Mouse (Mus musculus) heart, postnatal 0 days (tissue): ENCODE data around the gene Gdf5. TPM values are rescaled to one million over a fixed set of nuclear protein-coding genes. Genes with fewer than 3 reads are reported as not detected.

ENCODE experiments used
- ATAC-seq: fragments of 200-750 bp; cut with Nextera tagmentation; 2 replicates; pipeline ENCODE4 v1.8.0; 2017; ENCODE audit warnings: low read depth, moderate number of reproducible peaks, moderate library complexity; ENCODE audit not compliant: insufficient read depth
- DNase-seq: peaks from one replicate; pipeline ENCODE4 v3.0.0-alpha.2; 2016; ENCODE audit warnings: low spot score
- H3K27ac ChIP-seq: fragments of 300-500 bp; sonication (generic); 2 replicates; pipeline ENCODE4 v1.5.1; 2014; ENCODE audit warnings: low read depth, mild to moderate bottlenecking
- H3K27me3 ChIP-seq: fragments of 300-500 bp; sonication (generic); 2 replicates; pipeline ENCODE4 v1.6.1; 2014; ENCODE audit warnings: low read length, mixed read lengths; ENCODE audit not compliant: control insufficient read depth, insufficient read depth
- H3K36me3 ChIP-seq: fragments of 300-500 bp; sonication (generic); replicated peaks from 2 replicates; pipeline ENCODE4 v1.6.1; 2014; ENCODE audit warnings: low read length, mixed read lengths; ENCODE audit not compliant: control insufficient read depth, insufficient read depth
- H3K4me1 ChIP-seq: fragments of 300-500 bp; sonication (generic); 2 replicates; pipeline ENCODE4 v1.6.1; 2014; ENCODE audit warnings: antibody characterized with exemption; ENCODE audit not compliant: control insufficient read depth, insufficient read depth
- H3K4me2 ChIP-seq: fragments of 300-500 bp; sonication (generic); 2 replicates; pipeline ENCODE4 v1.6.1; 2014; ENCODE audit warnings: low read depth, mild to moderate bottlenecking, low read length, moderate library complexity
- H3K4me3 ChIP-seq: fragments of 300-500 bp; sonication (generic); 2 replicates; pipeline ENCODE4 v1.5.1; 2014; ENCODE audit warnings: low read depth, low read length
- H3K9ac ChIP-seq: fragments of 300-500 bp; sonication (generic); replicated peaks from 2 replicates; pipeline ENCODE4 v1.6.1; 2014; ENCODE audit warnings: low read depth, low read length, mixed read lengths
- H3K9me3 ChIP-seq: fragments of 300-500 bp; sonication (generic); replicated peaks from 2 replicates; pipeline ENCODE4 v1.6.1; 2016; ENCODE audit warnings: low read length; ENCODE audit not compliant: control insufficient read depth
- CTCF ChIP-seq: IDR thresholded peaks from 2 replicates; pipeline ENCODE4 v1.5.1; 2016; ENCODE audit warnings: antibody characterized with exemption, control low read depth, low read depth
- EP300 ChIP-seq: IDR thresholded peaks from 2 replicates; pipeline ENCODE4 v1.6.1; 2016; ENCODE audit warnings: antibody characterized with exemption, low read depth
- WGBS: fragments of 180-500 bp; shearing (Covaris S2); extraction: QIAGEN DNeasy Blood & Tissue Kit; methylation state at CpG from one replicate; pipeline ENCODE4 v1.1.7; 2014; 5-methylcytosine and 5-hydroxymethylcytosine counted together
- polyA plus RNA-seq: library from polyadenylated mRNA; unstranded; fragments of >200 nt; fragmentation: Nextera tagmentation; extraction: Ambion mirVana; gene quantifications from 2 replicates; pipeline ENCODE4 v1.2.1, GENCODE M21; 2015
- total RNA-seq: library from RNA; depleted of rRNA; stranded (reverse); fragments of >200 nt; gene quantifications from 2 replicates; pipeline ENCODE4 v1.2.3, GENCODE M21; 2014; ENCODE audit warnings: low replicate concordance; rRNA removed

The Gdf5 gene
- total and polyA plus RNA-seq, 2 experiments from 2014 or later = 0.10 to 0.84 TPM

- H3K27ac ChIP-seq = no peak overlapping the region
- H3K27me3 ChIP-seq = no peaks in the 10 kb centered on the region
- H3K4me3 ChIP-seq = no peak overlapping the region
- no peak overlapping the region for H3K9ac ChIP-seq
- TF ChIP-seq CTCF = no peak
- no peak for TF ChIP-seq EP300
- H3K36me3 ChIP-seq = peaks cover 57% of the 10 kb centered on the region
- ATAC-seq (no peak), DNase-seq (no peak)
- H3K4me2 ChIP-seq = no peak overlapping the region
- no peaks in the 10 kb centered on the region for H3K9me3 ChIP-seq
- WGBS = 86% methylated on average over 6 of the region's 6 CpGs
- H3K4me1 ChIP-seq = no peaks in the 10 kb centered on the region
These were observed 30.5 kb downstream of the Gdf5 start for GRCm38 (mm10) chr2:155914684-155915083.

- no peak for TF ChIP-seq EP300
- no peak for TF ChIP-seq CTCF
- 93% methylated on average over 6 of the region's 6 CpGs for WGBS
- DNase-seq (no peak), ATAC-seq (no peak)
- no peaks in the 10 kb centered on the region for H3K9me3 ChIP-seq
- no peak overlapping the region for H3K9ac ChIP-seq
- H3K4me3 ChIP-seq = no peak overlapping the region
- H3K4me2 ChIP-seq = no peak overlapping the region
- H3K27me3 ChIP-seq = no peaks in the 10 kb centered on the region
- H3K4me1 ChIP-seq = no peaks in the 10 kb centered on the region
- peaks cover 62% of the 10 kb centered on the region for H3K36me3 ChIP-seq
- no peak overlapping the region for H3K27ac ChIP-seq
These were observed 41.5 kb downstream of the Gdf5 start for GRCm38 (mm10) chr2:155903632-155904008.

- 77% methylated on average over 16 of the region's 16 CpGs for WGBS
- Histone ChIP-seq H3K4me3 (no peak overlapping the region), H3K27me3 (no peaks in the 10 kb centered on the region), H3K27ac (no peak overlapping the region), H3K9me3 (no peaks in the 10 kb centered on the region), H3K36me3 (peaks cover 65% of the 10 kb centered on the region), H3K4me2 (no peak overlapping the region), H3K4me1 (no peaks in the 10 kb centered on the region), H3K9ac (no peak overlapping the region)
- DNase-seq = no peak
- TF ChIP-seq CTCF (no peak), EP300 (no peak)
- ATAC-seq = no peak
These were observed 42.1 kb downstream of the Gdf5 start for GRCm38 (mm10) chr2:155902989-155903631.

- Histone ChIP-seq H3K4me3 (no peak overlapping the region), H3K9ac (no peak overlapping the region), H3K27ac (no peak overlapping the region), H3K9me3 (no peaks in the 10 kb centered on the region), H3K4me1 (no peaks in the 10 kb centered on the region), H3K36me3 (peaks cover 78% of the 10 kb centered on the region), H3K4me2 (no peak overlapping the region), H3K27me3 (no peaks in the 10 kb centered on the region)
- DNase-seq = no peak
- TF ChIP-seq CTCF (no peak), EP300 (no peak)
- ATAC-seq = no peak
- WGBS = 85% methylated on average over 16 of the region's 16 CpGs
These were observed 50.0 kb downstream of the Gdf5 start for GRCm38 (mm10) chr2:155895046-155895735.

GRCm38 (mm10) chr2:155894307-155895045, 50.7 kb downstream of the Gdf5 start:
- H3K36me3 ChIP-seq = peaks cover 73% of the 10 kb centered on the region

More at GRCm38 (mm10) chr2:155894307-155895045, 50.7 kb downstream of the Gdf5 start:
- Histone ChIP-seq H3K9ac (no peak overlapping the region), H3K9me3 (no peaks in the 10 kb centered on the region), H3K27me3 (no peaks in the 10 kb centered on the region), H3K27ac (no peak overlapping the region), H3K4me1 (no peaks in the 10 kb centered on the region), H3K4me2 (no peak overlapping the region), H3K4me3 (no peak overlapping the region)
- DNase-seq (no peak), ATAC-seq (no peak)
- 94% methylated on average over 13 of the region's 13 CpGs for WGBS
- TF ChIP-seq CTCF (no peak), EP300 (no peak)

Other genes with a start within 250 kb of the Gdf5 start
- gene Edem2, start 215.9 kb downstream of the Gdf5 start, total RNA-seq = 9.7 and 18.4 TPM in 2 replicates
- gene Edem2, start 215.9 kb downstream of the Gdf5 start, polyA plus RNA-seq = 14.8 and 18.1 TPM in 2 replicates
- gene Gm17581, start 209.5 kb downstream of the Gdf5 start, total RNA-seq = not detected in 2 replicates
- gene Gm17581, start 209.5 kb downstream of the Gdf5 start, polyA plus RNA-seq = not detected in 2 replicates
- gene Procr, start 194.2 kb downstream of the Gdf5 start, total RNA-seq = 3.4 and 9.3 TPM in 2 replicates
- 4.0 and 4.7 TPM in 2 replicates for gene Procr, start 194.2 kb downstream of the Gdf5 start, polyA plus RNA-seq
- gene Mmp24, start 170.0 kb downstream of the Gdf5 start, total RNA-seq = 0.04 and 0.38 TPM in 2 replicates
- gene Mmp24, start 170.0 kb downstream of the Gdf5 start, polyA plus RNA-seq = 0.03 and 0.04 TPM in 2 replicates
- 14.1 and 14.7 TPM in 2 replicates for gene BC029722, start 125.9 kb downstream of the Gdf5 start, total RNA-seq
- gene BC029722, start 125.9 kb downstream of the Gdf5 start, polyA plus RNA-seq = 20.9 and 21.4 TPM in 2 replicates
- 96.9 and 101 TPM in 2 replicates for gene Eif6, start 118.4 kb downstream of the Gdf5 start, total RNA-seq
- 96.6 and 102 TPM in 2 replicates for gene Eif6, start 118.4 kb downstream of the Gdf5 start, polyA plus RNA-seq
- not detected in 2 replicates for gene Fam83c, start 110.5 kb downstream of the Gdf5 start, total RNA-seq
- gene Fam83c, start 110.5 kb downstream of the Gdf5 start, polyA plus RNA-seq = 0.04 TPM in 2 replicates
- 85.7 and 167 TPM in 2 replicates for gene Uqcc1, start 15.1 kb downstream of the Gdf5 start, total RNA-seq
- gene Uqcc1, start 15.1 kb downstream of the Gdf5 start, polyA plus RNA-seq = 149 and 167 TPM in 2 replicates
- not detected in 2 replicates for gene Gm15557, start 4.6 kb downstream of the Gdf5 start, total RNA-seq
- not detected in 2 replicates for gene Gm15557, start 4.6 kb downstream of the Gdf5 start, polyA plus RNA-seq
- 3.7 and 9.8 TPM in 2 replicates for gene Cep250, start 11.1 kb upstream of the Gdf5 start, total RNA-seq
- gene Cep250, start 11.1 kb upstream of the Gdf5 start, polyA plus RNA-seq = 3.6 and 4.0 TPM in 2 replicates
- 0.04 and 0.58 TPM in 2 replicates for gene 6430550D23Rik, start 62.6 kb upstream of the Gdf5 start, total RNA-seq
- 0.10 and 0.65 TPM in 2 replicates for gene 6430550D23Rik, start 62.6 kb upstream of the Gdf5 start, polyA plus RNA-seq
- 73.9 and 94.5 TPM in 2 replicates for gene Ergic3, start 62.7 kb upstream of the Gdf5 start, total RNA-seq
- 99.5 and 100 TPM in 2 replicates for gene Ergic3, start 62.7 kb upstream of the Gdf5 start, polyA plus RNA-seq
- 0.61 TPM in 1 of 2 replicates, not detected in the other for gene Fer1l4, start 107.6 kb upstream of the Gdf5 start, total RNA-seq
- not detected in 2 replicates for gene Fer1l4, start 107.6 kb upstream of the Gdf5 start, polyA plus RNA-seq
- 0.08 and 2.1 TPM in 2 replicates for gene Spag4, start 119.8 kb upstream of the Gdf5 start, total RNA-seq
- gene Spag4, start 119.8 kb upstream of the Gdf5 start, polyA plus RNA-seq = 0.84 and 1.2 TPM in 2 replicates
- gene Cpne1, start 166.6 kb upstream of the Gdf5 start, total RNA-seq = 47.5 and 55.5 TPM in 2 replicates
- gene Cpne1, start 166.6 kb upstream of the Gdf5 start, polyA plus RNA-seq = 18.3 and 18.6 TPM in 2 replicates
- 33.2 and 35.0 TPM in 2 replicates for gene Rbm12, start 166.6 kb upstream of the Gdf5 start, total RNA-seq
- 8.8 and 9.5 TPM in 2 replicates for gene Rbm12, start 166.6 kb upstream of the Gdf5 start, polyA plus RNA-seq
- 25.7 and 36.5 TPM in 2 replicates for gene Gm28036, start 181.7 kb upstream of the Gdf5 start, total RNA-seq
- 4.1 and 6.2 TPM in 2 replicates for gene Gm28036, start 181.7 kb upstream of the Gdf5 start, polyA plus RNA-seq
- 113 and 154 TPM in 2 replicates for gene Romo1, start 198.7 kb upstream of the Gdf5 start, total RNA-seq
- gene Romo1, start 198.7 kb upstream of the Gdf5 start, polyA plus RNA-seq = 607 and 610 TPM in 2 replicates
- 104 and 106 TPM in 2 replicates for gene Nfs1, start 198.8 kb upstream of the Gdf5 start, total RNA-seq
- gene Nfs1, start 198.8 kb upstream of the Gdf5 start, polyA plus RNA-seq = 71.4 and 75.1 TPM in 2 replicates
- 272 and 376 TPM in 2 replicates for gene Rbm39, start 234.9 kb upstream of the Gdf5 start, total RNA-seq
- 315 and 343 TPM in 2 replicates for gene Rbm39, start 234.9 kb upstream of the Gdf5 start, polyA plus RNA-seq